Mouse (Mus musculus) stomach, embryonic 14.5 days (tissue): ENCODE data around the gene Oxa1l. TPM values are rescaled to one million over a fixed set of nuclear protein-coding genes. Genes with fewer than 3 reads are reported as not detected.

ENCODE experiments used
- ATAC-seq: fragments of 200-750 bp; cut with Nextera tagmentation; 2 replicates; pipeline ENCODE4 v1.8.0; 2017; ENCODE audit warnings: low read depth, moderate TSS enrichment; ENCODE audit not compliant: insufficient number of reproducible peaks, insufficient read depth, low FRiP score
- H3K27ac ChIP-seq: fragments of 300-500 bp; sonication (generic); 2 replicates; pipeline ENCODE4 v1.5.1; 2014; ENCODE audit warnings: mild to moderate bottlenecking, low read length, moderate library complexity, mixed read lengths
- H3K27me3 ChIP-seq: fragments of 300-500 bp; sonication (generic); 2 replicates; pipeline ENCODE4 v1.6.1; 2014; ENCODE audit warnings: low read length, control low read depth, mixed read lengths; ENCODE audit not compliant: control insufficient read depth, insufficient read depth
- H3K36me3 ChIP-seq: fragments of 300-500 bp; sonication (generic); 2 replicates; pipeline ENCODE4 v1.6.1; 2014; ENCODE audit warnings: mild to moderate bottlenecking, control low read depth, low read length, moderate library complexity, mixed read lengths; ENCODE audit not compliant: control insufficient read depth, insufficient read depth
- H3K4me1 ChIP-seq: fragments of 300-500 bp; sonication (generic); 2 replicates; pipeline ENCODE4 v1.6.1; 2014; ENCODE audit warnings: low read length, control low read depth, mixed read lengths; ENCODE audit not compliant: control insufficient read depth, insufficient read depth
- H3K4me2 ChIP-seq: fragments of 300-500 bp; sonication (generic); replicated peaks from 2 replicates; pipeline ENCODE4 v1.6.1; 2014; ENCODE audit warnings: low read depth, low read length, control low read depth
- H3K4me3 ChIP-seq: fragments of 300-500 bp; sonication (generic); 2 replicates; pipeline ENCODE4 v1.5.1; 2014; ENCODE audit warnings: low read depth, low read length, control low read depth
- H3K9ac ChIP-seq: fragments of 300-500 bp; sonication (generic); replicated peaks from 2 replicates; pipeline ENCODE4 v1.6.1; 2014; ENCODE audit warnings: low read depth, mild to moderate bottlenecking, control low read depth, low read length, moderate library complexity, mixed read lengths
- H3K9me3 ChIP-seq: fragments of 300-500 bp; sonication (generic); 2 replicates; pipeline ENCODE4 v1.6.1; 2016; ENCODE audit warnings: low read depth, low read length, control low read depth; ENCODE audit not compliant: control insufficient read depth
- WGBS: fragments of 180-500 bp; shearing (Covaris S2); extraction: QIAGEN DNeasy Blood & Tissue Kit; methylation state at CpG from one replicate; pipeline ENCODE4 v1.1.7; 2014; 5-methylcytosine and 5-hydroxymethylcytosine counted together
- polyA plus RNA-seq: library from polyadenylated mRNA; unstranded; fragments of >200 nt; fragmentation: Nextera tagmentation; extraction: Ambion mirVana; gene quantifications from 2 replicates; pipeline ENCODE4 v1.2.1, GENCODE M21; 2014

The Oxa1l gene
- polyA plus RNA-seq, 1 experiment from 2014 or later, result 53.6 TPM

DNA sequence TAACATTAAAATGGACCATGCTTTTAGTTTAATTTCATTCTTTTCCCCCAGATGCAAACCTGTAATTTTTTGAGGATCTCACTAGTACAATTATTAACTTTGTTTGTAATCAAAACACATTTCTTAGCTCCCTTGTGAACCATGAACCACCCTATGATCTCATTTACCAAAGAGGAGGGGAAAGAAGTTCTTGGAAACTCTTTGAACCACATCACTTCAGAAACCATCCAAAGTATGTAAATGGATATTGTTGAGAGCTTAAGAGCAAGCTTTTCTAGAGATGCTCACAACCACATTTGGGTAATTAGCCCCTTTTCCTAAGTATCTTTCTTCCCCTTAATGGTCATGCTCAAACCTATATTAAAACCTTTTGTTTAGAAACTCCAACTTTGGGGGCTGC, 33.7 kb downstream of the Oxa1l start:
- H3K9ac ChIP-seq, result no peak overlapping the region
- no peaks in the 10 kb centered on the region for H3K36me3 ChIP-seq
- no peak for ATAC-seq
- H3K4me1 ChIP-seq, result 0 out of 2 replicates have a peak, but pooled peaks cover 3% of the 10 kb centered on the region
- no peak overlapping the region for H3K4me3 ChIP-seq
- no peak overlapping the region for H3K4me2 ChIP-seq
- no peak overlapping the region for H3K27ac ChIP-seq
- no peaks in the 10 kb centered on the region for H3K27me3 ChIP-seq
- no peaks in the 10 kb centered on the region for H3K9me3 ChIP-seq

DNA sequence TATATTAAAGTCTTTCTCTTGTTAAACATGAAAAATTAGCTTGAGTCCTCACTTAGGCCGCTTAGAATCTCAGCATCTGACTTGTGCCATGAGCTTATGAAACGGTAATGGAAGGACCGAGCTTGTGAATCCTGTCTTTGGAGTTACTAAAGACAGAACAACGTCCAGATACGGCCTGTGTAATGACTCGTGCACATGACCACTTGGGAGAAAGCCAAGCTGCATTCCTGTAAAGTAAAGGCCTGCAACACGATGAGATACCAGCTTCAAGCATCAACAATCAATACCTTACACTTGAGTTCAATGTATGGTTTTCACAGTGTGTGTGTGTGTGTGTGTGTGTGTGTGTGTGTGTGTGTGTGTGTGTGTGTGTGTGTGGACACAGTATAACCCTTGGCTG, 36.1 kb downstream of the Oxa1l start:
- ATAC-seq, result no peak
- 0 out of 2 replicates have a peak, but pooled peaks cover 3% of the 10 kb centered on the region for H3K4me1 ChIP-seq
- 73% methylated on average over 7 of the region's 7 CpGs for WGBS

DNA sequence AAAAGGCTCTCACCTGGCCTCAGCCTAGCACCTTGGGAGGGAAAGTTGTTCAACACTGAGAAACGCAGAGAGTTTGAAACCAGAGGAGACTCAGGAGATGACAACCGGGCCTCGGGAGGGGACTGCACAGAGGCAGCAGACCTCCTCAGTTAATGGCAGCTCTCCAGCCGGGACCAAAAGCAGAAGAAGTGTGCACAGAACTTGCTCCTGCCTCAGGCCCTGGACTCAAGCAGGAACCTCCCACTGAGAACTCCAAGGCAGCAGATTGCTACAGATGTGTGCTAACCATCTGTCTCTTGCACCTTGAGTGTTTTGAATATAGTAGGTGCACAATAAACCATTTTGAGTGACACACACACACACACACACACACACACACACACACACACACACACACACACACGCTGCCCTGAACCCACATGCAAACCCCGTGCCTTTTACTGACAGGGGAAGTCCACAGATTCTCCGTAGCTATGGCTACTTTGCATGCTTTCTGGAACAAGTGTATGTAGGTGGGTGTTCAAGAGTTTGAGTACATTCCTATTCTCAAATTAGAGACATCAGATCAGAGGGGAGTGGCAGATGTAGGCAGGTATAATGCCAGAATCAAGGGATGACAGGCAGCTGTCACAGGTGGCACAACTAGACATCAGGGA, 37.4 kb downstream of the Oxa1l start:
- Histone ChIP-seq H3K4me3 (no peak overlapping the region), H3K27me3 (no peaks in the 10 kb centered on the region), H3K27ac (no peak overlapping the region), H3K9me3 (no peaks in the 10 kb centered on the region), H3K36me3 (no peaks in the 10 kb centered on the region), H3K9ac (no peak overlapping the region), H3K4me2 (no peak overlapping the region), H3K4me1 (0 out of 2 replicates have a peak, but pooled peaks cover 3% of the 10 kb centered on the region)
- WGBS, result 85% methylated on average over 7 of the region's 7 CpGs
- no peak for ATAC-seq

More for the DNA sequence above, 36.1 kb downstream of the Oxa1l start:
- no peak overlapping the region for H3K4me3 ChIP-seq
- H3K9ac ChIP-seq, result no peak overlapping the region
- H3K36me3 ChIP-seq, result no peaks in the 10 kb centered on the region
- H3K9me3 ChIP-seq, result no peaks in the 10 kb centered on the region
- H3K27ac ChIP-seq, result no peak overlapping the region
- H3K4me2 ChIP-seq, result no peak overlapping the region
- H3K27me3 ChIP-seq, result no peaks in the 10 kb centered on the region

DNA sequence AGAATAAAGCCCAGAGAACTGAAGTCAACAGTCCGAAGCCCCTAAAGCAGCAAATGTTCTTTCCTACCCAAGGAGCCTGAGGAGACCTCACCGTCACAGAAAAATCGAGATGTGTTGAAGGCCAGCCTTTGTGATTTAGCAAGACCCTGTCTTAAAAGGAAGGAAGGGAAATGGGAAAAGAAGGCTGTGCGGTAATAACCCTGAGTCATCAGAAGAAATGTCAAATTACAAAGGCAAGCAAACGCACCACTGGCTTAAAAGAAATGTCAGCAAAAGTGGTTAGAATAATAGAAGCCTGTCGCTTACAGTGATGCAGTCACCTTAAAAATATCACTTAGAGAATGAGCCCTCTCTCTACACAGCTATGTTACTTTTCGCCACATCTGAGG, 37.9 kb downstream of the Oxa1l start:
- no peaks in the 10 kb centered on the region for H3K36me3 ChIP-seq
- H3K27ac ChIP-seq, result no peak overlapping the region
- H3K4me2 ChIP-seq, result no peak overlapping the region
- 57% methylated on average over 7 of the region's 7 CpGs for WGBS
- H3K9ac ChIP-seq, result no peak overlapping the region
- H3K9me3 ChIP-seq, result no peaks in the 10 kb centered on the region
- 0 out of 2 replicates have a peak, but pooled peaks cover 3% of the 10 kb centered on the region for H3K4me1 ChIP-seq
- no peak overlapping the region for H3K4me3 ChIP-seq
- ATAC-seq, result no peak
- no peaks in the 10 kb centered on the region for H3K27me3 ChIP-seq

DNA sequence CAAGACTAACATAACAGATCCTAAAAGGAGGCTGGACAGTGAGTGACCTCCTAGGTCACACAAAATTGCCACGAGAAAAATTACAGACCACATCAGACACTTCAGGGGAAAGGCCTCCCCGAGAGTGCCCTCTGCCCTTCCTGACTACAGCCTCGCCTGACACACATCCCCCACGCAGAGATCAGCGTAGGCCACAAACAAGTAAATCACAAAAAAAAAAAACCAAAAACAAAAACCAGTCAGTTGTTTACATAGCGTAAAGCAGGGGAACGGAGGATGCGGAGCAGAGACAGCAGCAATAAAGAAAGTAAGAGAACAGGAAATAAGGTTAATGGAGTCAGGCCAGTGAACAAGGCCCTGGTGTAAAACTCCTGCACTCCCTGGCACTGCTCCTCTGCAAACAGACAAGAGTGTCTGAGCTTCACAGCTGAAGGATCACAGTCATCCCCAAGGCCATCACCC, 38.3 kb downstream of the Oxa1l start:
- Histone ChIP-seq H3K4me1 (0 out of 2 replicates have a peak, but pooled peaks cover 3% of the 10 kb centered on the region), H3K4me3 (no peak overlapping the region), H3K27ac (no peak overlapping the region), H3K4me2 (no peak overlapping the region), H3K36me3 (no peaks in the 10 kb centered on the region), H3K9me3 (no peaks in the 10 kb centered on the region), H3K9ac (no peak overlapping the region), H3K27me3 (no peaks in the 10 kb centered on the region)
- WGBS, result 38% methylated on average over 8 of the region's 8 CpGs
- ATAC-seq, result no peak

DNA sequence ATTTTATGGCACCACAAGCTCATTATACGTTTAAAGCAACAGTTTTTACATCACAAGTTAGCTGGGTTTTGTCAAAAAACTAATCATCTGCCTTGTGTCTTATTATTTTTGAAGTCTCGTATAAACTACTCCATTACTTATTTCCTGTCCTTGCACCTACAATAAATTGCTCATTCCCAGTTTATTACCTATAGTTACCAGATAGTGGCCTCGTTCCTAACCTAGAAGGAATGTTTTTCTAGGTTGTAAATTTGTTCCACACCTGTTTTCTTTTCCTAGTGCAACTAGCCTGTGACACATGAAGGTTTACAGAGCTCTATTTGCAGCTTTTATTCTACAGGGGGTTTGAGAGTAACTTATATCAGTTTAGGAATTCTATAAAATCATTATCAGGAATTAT, 41.1 kb downstream of the Oxa1l start:
- ATAC-seq, result no peak
- H3K9ac ChIP-seq, result no peak overlapping the region
- H3K27me3 ChIP-seq, result no peaks in the 10 kb centered on the region
- 28% methylated on average over 3 of the region's 3 CpGs for WGBS
- no peak overlapping the region for H3K4me3 ChIP-seq
- H3K36me3 ChIP-seq, result no peaks in the 10 kb centered on the region
- no peak overlapping the region; the same call in 1 of the 2 replicates for H3K27ac ChIP-seq
- H3K4me2 ChIP-seq, result no peak overlapping the region
- H3K9me3 ChIP-seq, result no peaks in the 10 kb centered on the region
- 0 out of 2 replicates have a peak, but pooled peaks cover 3% of the 10 kb centered on the region for H3K4me1 ChIP-seq

DNA sequence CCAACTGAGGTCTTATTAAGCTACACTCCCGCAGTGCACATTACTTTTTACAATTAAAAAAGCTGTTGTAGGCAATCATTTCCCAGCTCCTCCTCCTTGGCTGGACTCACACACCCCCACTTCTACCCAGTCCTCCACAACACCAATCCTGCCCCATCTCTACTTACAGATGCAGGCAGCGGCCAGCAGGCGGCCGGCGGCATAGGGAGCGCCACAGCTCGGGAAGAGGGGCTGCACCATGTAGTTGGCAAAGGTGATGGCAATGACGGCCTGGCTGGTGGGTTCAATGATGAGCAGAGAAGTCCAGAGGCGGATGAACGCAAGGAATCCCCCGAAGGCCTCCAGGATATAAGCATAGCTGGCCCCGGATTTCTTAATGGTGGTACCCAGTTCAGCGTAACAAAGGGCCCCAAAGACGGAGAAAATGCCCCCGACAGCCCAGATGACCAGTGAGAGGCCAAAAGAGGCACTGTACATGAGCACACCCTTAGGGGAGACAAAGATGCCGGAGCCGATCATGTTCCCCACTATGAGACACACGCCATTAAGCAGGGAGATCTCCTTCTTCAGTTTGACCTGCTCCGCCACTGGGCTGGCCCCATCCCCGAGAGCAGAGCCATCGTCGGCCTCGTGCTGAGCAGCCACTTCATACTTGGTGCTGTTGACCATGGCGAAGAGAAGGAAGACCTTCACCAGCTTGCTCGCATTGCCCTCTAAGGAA, 47.9 kb downstream of the Oxa1l start:
- no peak overlapping the region for H3K27ac ChIP-seq
- no peaks in the 10 kb centered on the region for H3K36me3 ChIP-seq

DNA sequence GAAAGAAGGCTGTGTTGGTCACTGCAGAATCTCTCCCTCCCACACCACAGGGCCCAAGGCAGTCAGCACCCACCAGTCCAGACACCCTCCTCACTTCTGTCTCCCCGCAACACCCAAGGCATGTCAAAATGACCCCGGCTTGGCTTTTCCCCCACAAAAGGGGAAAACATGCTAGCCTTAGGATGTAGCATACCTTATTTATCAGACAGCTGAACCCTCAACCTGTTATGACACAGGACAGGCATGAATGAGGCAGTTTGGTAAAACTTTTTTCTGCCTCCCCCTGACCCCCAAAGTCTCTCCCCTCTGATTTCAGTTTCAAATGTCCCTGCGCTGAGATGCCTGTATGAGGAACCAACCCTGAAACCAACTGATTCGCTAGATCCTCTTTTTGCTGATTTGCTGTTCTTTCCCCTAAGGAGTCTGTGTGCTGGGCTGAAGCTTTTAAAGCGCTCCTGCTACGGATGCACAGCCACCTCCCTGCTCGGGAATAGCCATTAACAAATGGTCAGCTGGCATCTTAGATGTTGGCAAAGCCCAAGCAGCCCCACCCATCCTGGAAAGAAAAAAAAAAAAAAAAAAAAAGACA, 48.5 kb downstream of the Oxa1l start:
- Histone ChIP-seq H3K9me3 (no peaks in the 10 kb centered on the region), H3K36me3 (no peaks in the 10 kb centered on the region), H3K9ac (no peak overlapping the region), H3K27ac (peak overlapping the region; percentile 88; the same call in 1 of the 2 replicates), H3K4me3 (0 out of 2 replicates have a peak overlapping the region, but pooled peaks have one; percentile 8), H3K27me3 (no peaks in the 10 kb centered on the region), H3K4me2 (peak overlapping the region; percentile 33), H3K4me1 (peaks cover 24% of the 10 kb centered on the region)
- ATAC-seq, result no peak
- 75% methylated on average over 7 of the region's 7 CpGs for WGBS

More for the DNA sequence above, 47.9 kb downstream of the Oxa1l start:
- peak overlapping the region; percentile 0; the same call in 1 of the 2 replicates for H3K4me2 ChIP-seq
- ATAC-seq, result no peak
- H3K27me3 ChIP-seq, result no peaks in the 10 kb centered on the region
- peaks cover 18% of the 10 kb centered on the region; the same call in 1 of the 2 replicates for H3K4me1 ChIP-seq
- H3K4me3 ChIP-seq, result no peak overlapping the region
- no peaks in the 10 kb centered on the region for H3K9me3 ChIP-seq
- H3K9ac ChIP-seq, result 0 out of 2 replicates have a peak overlapping the region, but pooled peaks have one; percentile 3
- WGBS, result 88% methylated on average over 25 of the region's 25 CpGs
